Mouse (Mus musculus) c-Kit-negative CD71-positive TER-119-positive erythroid progenitor cells, embryonic 14.5 days (primary cell): ENCODE measurements around the gene Ralgapb.

Experiments used
- DNase-seq: peaks from one replicate; pipeline ENCODE4 v3.0.0-alpha.2; 2013; ENCODE audit warnings: low read depth, low spot score

Ralgapb gene

DNA sequence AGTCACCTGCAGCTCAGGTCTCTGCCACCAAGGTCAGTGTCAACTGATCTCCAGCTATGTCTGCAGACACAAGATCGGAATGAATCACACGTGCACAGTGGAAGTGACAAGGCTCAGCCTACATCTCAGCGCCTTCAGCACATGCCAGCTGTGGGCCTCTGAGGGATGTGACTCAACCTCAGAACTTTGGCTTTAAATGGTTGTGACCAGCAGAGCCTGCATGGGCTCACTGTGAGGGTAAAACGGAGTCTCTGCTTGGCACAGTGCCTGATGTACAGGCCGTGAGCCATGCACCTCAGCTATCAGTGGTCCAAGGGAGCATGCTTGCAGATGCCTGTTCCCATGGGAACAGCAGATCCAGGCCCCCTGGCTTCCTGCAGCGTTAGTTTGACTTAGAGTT, 108.9 kb downstream of the Ralgapb start:
- no peak for DNase-seq

DNA sequence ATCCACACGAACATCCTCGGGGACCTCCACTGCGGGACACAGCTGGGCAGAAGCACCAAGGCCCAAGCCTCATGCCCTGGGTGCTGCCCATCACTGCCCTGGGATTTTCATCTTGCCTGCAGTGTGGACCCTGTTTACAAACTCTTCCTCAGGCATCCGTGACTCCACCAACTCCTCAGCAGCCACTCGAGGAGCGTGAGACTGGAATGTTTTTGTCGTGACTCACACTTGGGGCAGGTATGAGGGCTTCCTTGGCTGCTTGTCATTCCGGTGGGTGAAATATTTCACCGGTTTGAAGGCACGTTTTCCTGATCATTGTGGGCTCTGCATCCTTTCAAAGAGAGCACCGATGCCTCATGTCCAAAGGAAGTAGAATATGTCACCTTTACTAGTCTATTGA, 109.4 kb downstream of the Ralgapb start:
- no peak for DNase-seq

- DNase-seq, result no peak
Measured at GRCm38 (mm10) chr2:158519800-158520199, 110.2 kb downstream of the Ralgapb start.

DNA sequence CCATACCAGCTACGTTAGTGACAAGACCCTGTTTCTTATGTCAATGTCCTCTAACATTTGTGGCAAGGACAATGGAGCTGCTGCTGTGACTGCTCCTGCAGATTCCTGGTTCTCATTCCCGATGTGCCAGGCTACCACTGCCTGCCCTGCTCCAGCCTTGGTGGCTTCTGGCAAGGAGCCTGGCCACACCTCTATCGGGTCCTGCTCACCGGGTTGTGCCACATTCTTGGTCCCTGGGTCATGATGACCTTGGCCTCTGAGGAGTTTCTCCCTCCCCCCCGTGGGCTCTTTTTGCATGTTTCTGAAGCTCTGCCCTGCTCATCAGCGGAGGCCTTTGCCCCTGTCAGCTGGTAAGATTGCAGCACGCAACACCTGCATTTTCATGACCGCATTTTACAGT, 113.4 kb downstream of the Ralgapb start:
- no peak for DNase-seq

DNA sequence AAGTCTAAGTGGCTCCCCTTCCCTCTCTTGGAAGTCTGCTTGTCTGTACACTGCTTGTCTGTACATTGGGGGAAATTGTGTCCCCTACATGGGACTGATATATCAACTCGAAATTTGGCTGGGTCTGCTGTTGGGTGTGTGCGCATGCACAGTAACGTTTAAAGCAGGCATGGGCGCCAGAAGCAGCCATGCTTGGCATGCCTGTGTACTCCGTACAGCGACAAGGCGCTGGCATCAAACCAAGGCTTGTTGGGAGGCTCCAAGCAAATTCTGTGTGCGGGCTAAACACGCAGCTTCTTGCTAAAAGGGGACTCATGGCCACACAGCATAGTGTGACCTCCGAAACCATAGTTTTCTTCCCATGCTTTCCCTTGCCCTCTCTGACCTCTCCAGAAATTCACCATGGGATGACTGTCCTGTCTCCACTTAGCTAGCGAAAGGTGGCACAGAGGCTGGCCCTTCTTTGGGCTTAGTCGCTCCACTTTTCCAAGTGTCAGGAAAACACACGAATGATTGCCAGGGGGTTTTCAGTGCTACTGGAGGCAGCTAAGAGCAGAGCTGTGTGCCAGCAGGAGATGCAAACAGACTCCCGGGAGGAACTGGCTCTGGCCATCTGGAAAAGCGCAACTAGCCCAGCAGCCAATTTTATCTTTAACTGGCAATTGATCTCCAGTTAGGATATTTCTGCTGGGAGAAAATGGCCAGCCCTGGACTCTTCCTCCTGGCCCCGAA, 114.6 kb downstream of the Ralgapb start:
- DNase-seq, result no peak

DNA sequence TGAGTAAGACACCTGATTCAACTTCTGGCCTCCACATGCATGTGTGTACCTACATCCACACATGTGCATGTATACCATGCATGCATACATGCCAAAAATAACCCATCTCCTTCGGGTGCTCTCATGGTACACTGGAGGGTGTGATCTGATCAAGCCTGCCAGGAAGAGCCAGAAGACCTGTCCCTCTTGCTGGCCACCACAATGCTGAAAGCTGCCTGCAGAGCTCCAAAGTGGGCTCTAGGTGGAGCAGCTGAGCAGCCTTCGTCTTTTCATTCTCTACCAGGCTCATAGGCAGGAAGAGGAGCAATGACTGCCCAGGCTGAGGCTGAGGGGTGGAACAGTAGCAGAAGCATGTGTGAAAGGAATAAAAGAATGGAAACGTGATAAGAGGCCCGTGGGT, 124.4 kb downstream of the Ralgapb start:
- DNase-seq, result no peak

DNA sequence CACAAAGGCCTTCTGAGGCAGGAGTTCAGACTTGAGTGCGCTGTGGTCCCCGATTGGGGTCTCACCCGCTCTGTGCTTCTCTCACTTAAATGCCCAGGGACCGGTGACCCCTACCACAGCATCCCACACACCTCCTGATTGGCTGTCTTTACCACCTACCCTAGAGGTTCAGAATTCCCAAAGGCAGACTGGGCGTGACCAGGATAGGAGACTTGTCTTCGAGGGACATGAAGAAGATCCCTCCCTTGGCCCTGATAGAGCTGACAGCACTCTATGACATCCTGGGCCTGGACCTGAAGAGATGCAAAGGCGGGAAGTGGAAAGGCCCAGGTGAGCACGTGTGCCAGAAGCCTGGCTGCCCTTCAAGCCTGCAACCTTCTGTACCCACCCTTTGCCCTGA, 124.9 kb downstream of the Ralgapb start:
- DNase-seq, result no peak

- no peak for DNase-seq
Measured at GRCm38 (mm10) chr2:158539433-158540305, 130.0 kb downstream of the Ralgapb start.

- DNase-seq, result no peak
Measured at GRCm38 (mm10) chr2:158541286-158541685, 131.6 kb downstream of the Ralgapb start.

- DNase-seq, result no peak
Measured at GRCm38 (mm10) chr2:158545266-158545665, 135.6 kb downstream of the Ralgapb start.

DNA sequence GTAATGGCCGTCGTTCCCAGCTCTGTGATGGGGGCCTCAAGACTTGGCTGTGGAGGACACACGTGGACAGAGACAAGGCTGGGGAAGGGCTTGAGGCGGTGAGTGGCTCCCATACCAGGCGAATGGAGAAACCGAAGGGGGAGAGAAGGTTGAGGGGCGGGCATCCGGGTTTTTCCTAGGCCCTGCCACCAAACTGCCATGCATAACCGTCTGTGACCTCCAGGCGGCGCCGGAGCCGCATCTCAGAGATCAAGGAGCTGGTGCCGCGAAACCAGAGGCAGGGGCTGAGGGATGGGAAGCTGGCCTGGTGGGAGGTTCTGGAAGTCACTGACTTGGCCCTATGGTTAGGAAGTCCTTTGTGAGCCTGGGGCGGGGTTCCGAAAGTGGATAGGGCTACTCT, 137.1 kb downstream of the Ralgapb start:
- DNase-seq, result no peak
